Mouse (Mus musculus): ENCODE results near the gene Ppp1r12a.

DNA sequence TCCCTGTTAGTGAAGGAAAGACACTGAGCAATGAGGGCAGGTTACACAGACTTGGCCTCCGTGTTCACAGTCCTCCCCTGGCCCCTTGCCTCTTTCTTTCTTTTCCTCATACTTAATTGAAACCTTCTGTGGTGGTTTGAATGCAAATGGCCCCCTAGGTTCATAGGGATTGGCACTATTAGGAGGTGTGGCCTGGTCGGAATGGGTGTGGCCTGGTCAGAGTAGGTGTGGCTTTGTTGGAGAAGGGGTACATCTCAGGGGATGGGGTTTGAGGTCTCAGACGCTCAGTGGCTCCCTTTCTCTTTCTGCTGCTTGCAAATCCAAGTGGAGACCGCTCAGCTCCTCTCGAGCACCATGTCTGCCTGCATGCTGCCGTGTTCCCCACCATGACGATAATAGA, 132.8 kb downstream of the Ppp1r12a start:
- TF ChIP-seq CTCF (IDR thresholded peaks at IDR 0.05; ENCODE audit: borderline replicate concordance, insufficient read depth, low read length) (no peak), POLR2A (IDR thresholded peaks at IDR 0.05; ENCODE audit: low read depth, low read length) (no peak)

Measured in embryonic fibroblast, embryonic 13.5 days (primary cell).